Mouse (Mus musculus) spleen, embryonic (tissue): Measurements from ENCODE around the gene Prm1.

ENCODE experiments used
- CTCF ChIA-PET: fragments of 350-600 bp; sonication (Branson Sonifier 250); formaldehyde crosslinking; loops from one replicate; lab custom pipeline; 2022; lab: Charles Lee

Prm1 gene

GRCm38 (mm10) chr16:10783883-10784792, 21.5 kb downstream of the Prm1 start:
- CTCF ChIA-PET = interaction anchor here (0.6 to 0.9 kb wide), 3 partner anchors 13 to 59 kb away, joined by 3 to 4 read pairs (median 4); no protein-coding TSS in a partner anchor

DNA sequence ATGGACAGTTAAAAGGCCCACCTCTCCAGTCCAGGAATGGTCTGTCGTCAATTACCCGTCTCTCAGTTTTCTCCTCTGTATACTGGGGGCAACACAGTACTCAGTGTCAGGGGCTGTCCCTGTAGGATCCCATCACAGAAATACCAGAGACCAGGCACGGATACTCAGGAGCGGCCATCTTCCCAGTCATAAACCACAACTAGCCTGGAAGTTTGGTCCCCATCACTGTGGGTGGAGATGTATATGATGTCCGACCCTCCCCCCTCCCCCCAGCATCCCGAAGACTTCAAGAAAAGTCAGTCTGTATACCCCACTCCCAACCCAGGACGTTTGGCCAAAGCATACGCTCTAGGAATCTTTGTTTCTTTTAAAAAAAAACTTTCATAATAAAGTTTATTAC, 22.2 kb downstream of the Prm1 start:
- CTCF ChIA-PET = no interaction called here

GRCm38 (mm10) chr16:10783152-10783434, 22.5 kb downstream of the Prm1 start:
- CTCF ChIA-PET = no interaction called here

DNA sequence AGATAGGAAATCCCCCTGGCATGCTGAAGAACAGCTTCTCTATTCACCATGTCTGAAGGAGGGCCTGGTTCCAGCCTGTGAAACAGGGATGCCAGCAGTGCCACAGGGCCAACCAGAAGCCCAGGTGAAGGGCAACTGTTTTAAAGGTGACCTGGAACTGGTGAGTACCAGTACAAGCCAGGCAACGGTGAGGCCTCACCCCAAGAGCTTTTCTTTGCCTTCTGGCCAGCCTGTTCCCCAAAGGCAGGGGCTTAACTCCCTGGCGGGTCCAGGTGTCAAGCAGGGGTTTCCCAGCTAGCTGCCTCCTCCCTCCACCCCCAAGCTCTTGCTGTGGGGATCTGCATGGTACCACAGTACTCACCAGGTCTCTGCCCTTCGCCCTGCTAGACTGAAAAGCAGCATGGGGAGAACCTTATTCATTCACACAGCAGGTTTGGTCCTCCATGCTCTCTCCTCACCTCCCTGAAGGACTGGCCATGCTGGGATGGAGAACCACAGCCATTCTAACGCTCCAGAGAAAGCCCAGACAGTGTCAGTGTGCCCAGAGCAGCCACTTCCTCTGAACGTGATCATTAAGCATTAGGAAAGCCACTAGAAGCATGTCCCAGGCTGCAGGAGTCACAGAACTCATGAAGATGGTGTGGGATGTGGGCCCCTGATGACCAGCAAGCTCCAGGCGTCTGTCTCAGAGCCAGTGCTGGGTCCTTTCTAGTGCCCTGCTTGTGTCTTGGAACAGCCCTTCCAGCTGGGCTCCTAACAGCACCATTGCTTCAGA, 23.1 kb downstream of the Prm1 start:
- CTCF ChIA-PET = no interaction called here

DNA sequence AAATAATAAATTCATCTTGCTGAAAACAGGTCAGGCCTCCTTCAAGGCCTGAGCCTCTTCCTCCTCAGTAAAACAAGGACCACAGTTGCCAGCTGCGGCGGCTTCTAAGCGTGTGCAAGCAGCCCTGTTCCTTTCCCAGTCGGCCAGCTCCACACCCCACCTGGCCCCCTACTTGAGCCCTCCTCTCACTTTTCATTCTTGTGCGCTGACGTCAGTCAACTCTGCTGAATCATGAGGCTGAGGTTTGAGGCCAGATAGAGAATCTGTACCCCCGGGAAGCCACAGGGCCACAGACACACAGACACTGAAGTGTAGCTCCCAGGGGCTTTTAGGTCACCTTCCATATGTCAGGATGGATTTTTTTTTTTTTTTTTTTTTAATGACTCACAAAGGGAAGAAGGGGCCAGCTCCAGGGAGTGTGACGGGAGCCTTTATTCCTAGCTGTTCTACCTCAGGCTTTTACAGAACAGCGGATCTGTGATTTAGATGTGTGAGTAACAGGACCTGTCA, 23.7 kb downstream of the Prm1 start:
- CTCF ChIA-PET = no interaction called here

- CTCF ChIA-PET = no interaction called here
Observed at GRCm38 (mm10) chr16:10780631-10781120, 25.0 kb downstream of the Prm1 start.

- CTCF ChIA-PET = no interaction called here
Observed at GRCm38 (mm10) chr16:10777579-10778160, 28.0 kb downstream of the Prm1 start.

DNA sequence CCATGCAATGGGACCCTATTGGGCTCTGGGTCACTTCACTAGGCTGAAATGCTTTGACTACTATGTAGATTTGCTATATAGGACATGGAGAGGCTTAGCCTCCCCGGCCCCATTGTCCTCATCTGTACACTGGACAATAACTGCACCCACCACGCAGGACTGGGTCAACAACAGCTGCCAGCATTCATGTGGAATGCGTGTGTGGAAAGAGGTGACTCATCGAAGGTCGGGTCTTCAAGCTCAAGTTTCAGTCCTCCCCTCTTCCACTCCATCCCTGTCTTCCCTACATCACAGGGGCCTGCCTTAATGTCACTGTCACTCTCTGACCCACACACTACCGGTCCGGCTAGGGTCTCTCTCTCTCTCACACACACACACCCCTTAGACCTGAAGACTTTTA, 29.3 kb downstream of the Prm1 start:
- CTCF ChIA-PET = interaction anchor here (0.7 kb wide), 1 partner anchor 65 kb away, joined by 3 read pairs; no protein-coding TSS in a partner anchor

DNA sequence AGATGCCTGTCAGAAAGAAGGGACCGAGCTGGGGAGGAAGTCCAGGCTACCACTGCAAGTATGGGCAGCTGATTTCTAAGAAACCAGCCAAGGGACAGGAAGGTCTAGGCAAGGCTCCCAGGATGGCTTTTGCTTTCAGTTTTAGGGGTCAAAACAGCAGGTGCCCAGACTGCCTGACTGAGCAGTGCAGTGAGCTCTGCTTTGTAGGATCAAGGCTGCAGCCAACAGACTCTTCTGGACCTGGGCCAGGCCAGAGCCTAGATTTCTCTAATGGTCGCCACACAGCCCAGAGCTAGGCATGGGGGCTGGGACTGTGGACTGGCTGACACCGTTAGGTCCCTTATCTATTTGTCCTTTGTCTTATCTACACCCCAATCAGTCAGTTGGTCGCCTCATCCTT, 30.9 kb downstream of the Prm1 start:
- CTCF ChIA-PET = no interaction called here

- CTCF ChIA-PET = interaction anchor here (1.1 kb wide), 1 partner anchor 12 kb away, joined by 3 read pairs; the partner anchor contains the start of gene Socs1
Observed at GRCm38 (mm10) chr16:10773543-10773942, 32.1 kb downstream of the Prm1 start.

GRCm38 (mm10) chr16:10771769-10772510, 33.7 kb downstream of the Prm1 start:
- CTCF ChIA-PET = no interaction called here

DNA sequence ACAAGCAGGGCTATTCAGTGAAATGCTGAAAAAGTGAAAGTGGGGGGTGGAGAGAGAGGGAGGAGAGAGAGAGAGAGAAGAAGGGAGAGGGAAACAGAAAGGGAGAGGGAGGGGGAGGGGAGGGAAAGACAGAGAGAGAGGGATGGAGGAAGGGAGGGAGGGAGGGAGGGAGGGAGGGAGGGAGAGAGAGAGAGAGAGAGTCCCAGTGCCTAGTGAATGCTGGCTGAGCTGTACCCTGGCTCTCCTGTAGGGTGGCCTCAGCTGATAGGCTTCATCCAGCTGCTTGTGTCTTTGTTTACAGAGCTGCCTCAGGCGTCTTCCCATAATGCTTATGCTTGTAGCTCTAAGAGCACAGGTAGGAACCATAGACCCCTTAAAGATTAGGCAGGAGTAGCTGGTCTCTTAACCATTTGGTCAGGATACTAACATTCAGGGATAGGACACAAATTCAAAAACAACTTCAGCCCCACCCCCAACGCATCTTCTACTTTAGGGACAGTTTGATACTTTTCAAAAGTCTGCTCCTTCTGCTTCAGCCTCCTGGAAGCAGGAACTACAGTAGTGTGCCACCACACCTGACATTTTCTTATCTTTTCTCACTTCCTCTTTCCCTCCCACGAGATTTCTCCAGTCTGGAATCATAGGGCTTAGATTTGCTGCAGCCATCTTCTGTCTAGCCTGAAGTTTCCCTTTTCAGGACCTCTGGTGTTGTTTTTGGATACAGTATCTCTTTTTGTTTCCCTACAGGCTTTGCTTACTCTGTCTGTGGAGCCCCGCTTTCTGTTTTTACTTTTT, 34.9 kb downstream of the Prm1 start:
- CTCF ChIA-PET = interaction anchor here (0.6 kb wide), 1 partner anchor 14 kb away, joined by 4 read pairs; no protein-coding TSS in a partner anchor

DNA sequence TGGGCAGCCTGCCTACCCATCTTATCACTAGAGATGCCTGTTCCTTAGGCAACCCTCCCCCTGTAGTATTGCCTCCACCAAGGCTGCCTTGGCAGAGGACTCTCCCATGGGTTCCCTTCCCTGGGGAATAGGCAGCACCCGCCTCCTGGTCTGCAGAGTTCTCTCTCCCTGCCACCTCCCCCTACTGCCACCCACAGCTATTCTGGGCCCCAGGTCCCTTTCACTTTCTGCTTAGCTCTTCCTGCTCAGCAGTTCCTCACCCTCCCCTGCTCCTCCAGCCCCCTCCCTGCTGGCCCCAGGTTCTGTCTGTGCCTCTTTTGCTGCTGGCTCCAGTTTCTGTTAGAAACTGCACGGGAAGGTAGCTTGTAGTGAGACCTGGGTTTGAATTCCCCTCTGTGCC, 36.0 kb downstream of the Prm1 start:
- CTCF ChIA-PET = interaction anchor here (0.6 to 1.0 kb wide), 2 partner anchors 15 to 98 kb away, joined by 4 to 5 read pairs; no protein-coding TSS in a partner anchor

DNA sequence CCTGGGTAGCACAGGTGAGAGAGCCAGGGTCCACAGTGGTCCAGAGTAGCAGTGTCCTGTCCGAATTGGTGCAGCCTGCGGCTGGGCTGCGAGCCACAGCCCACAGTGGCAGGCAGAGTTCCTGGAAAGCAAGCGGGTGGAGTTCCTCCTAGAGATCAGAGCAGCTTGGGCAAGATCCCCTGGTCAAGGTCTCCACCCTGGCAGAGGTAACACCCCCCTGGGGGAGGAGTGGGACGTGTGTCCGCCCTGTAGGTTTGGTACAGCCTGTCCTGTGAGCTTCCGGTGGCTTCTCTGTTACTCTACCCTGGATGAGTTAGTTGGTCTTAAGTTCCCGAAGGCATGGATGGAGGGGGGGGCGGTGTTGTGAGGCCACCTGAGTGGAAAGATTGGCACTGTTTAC, 36.8 kb downstream of the Prm1 start:
- CTCF ChIA-PET = interaction anchor here (1.2 kb wide), 1 partner anchor 92 kb away, joined by 3 read pairs; no protein-coding TSS in a partner anchor

DNA sequence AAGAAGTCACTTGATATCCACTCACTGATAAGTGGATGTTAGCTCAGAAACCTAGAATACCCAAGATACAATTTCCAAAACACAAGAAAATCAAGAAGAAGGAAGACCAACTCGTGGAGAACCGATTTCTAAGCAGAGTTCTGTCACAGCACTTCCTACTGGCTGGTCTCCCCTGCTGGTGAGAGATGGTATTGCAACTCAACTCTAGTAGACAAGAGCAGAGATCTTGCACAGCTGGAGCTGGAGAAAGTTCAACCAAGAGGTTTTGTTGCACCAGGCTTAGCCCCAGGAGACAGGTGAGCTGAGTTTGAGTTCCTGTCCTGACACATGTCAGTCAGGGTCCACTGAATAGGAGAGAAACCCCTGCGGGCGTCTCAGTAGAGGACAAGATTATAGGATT, 38.5 kb downstream of the Prm1 start:
- CTCF ChIA-PET = interaction anchor here (0.6 to 0.7 kb wide), 2 partner anchors 49 to 65 kb away, joined by 3 to 5 read pairs; no protein-coding TSS in a partner anchor

- CTCF ChIA-PET = no interaction called here
Observed at GRCm38 (mm10) chr16:10764323-10764722, 41.3 kb downstream of the Prm1 start.

DNA sequence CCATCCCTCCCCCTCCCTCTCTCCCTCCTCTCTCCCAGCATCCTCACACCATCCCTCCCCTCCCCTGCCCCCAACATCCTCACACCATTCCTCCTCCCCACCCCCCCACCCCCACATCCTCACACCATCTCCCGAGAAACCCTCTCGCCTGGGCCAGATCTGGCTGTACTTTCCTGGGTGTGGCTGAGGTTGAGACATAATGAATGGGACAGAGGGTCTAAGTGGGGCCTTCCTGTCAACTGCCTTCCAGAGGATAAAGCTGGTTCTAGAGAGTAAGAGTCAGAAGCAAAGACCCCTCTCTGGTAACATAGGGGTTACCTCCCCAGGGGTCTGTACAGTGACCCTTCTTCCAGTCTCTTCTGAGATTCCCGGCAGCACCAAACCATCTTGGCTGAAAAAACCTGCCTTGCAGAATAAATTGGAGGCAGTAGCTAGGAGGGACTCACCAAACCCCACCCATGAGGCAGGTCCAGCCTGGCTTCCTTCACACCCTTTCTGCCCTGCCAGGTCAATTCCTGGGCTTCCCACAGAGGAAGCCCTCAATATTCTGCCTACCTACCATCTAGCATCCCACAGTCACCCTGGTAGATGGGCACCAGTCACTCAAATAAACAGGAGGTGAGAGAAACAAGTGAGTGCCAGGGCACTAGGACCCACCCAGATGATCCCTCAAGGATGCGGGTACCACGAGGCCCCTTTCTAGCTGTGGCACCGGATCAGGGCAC, 41.9 kb downstream of the Prm1 start:
- CTCF ChIA-PET = interaction anchor here (0.6 kb wide), 1 partner anchor 105 kb away, joined by 3 read pairs; no protein-coding TSS in a partner anchor

DNA sequence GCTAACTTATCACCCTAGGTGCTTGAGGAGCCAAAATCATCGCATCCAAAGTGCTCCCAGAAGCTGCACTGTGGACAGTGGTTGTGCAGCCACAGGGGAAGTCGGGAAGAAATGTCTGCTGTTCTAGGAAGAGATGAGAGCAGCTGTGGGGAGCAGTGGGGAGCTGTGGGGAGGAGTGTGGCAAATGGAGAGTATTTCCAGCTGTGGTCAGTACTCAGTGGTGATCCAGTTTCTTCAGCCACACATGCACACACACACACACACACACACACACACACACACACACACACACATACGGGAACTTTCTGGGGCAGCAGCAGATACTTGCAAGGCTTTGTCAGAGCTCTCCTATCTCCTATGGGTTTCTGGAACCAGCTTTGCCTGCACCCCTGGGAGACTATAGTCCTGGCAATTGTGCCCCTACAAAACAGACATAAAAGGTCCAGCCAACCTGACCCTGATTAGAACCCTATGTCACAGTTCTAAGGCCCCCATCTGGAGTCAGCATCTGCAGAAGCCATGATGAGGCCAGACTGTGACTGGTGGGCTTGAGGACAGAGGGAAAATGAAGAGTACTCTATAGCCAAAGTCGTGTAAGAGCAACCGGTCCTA, 43.0 kb downstream of the Prm1 start:
- CTCF ChIA-PET = no interaction called here

DNA sequence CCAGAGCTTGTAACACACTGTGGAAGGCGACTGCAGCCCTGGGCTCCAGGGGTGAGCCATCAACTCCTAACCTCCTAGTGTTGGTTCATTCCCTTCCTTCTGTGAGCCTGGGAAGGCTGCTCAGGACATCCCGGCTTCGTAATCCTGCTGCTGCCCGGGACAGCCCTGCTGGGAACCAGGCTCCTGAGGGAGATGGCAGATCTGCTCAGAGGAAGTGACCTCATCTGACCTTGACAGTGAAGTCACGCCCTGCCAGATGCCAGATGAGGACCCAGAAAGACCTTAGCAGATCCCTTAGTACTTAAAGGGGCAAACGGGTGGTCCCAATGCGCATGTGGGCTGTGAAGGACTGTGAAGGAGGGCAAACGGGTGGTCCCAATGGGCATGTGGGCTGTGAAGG, 44.5 kb downstream of the Prm1 start:
- CTCF ChIA-PET = interaction anchor here (0.5 kb wide), 1 partner anchor 36 kb away, joined by 3 read pairs; no protein-coding TSS in a partner anchor
